Mouse (Mus musculus): ENCODE results near the gene Gm14548. TPM values are rescaled to one million over a fixed set of nuclear protein-coding genes. Genes with fewer than 3 reads are reported as not detected.
"Not testable (repeated sequence)": the region's sequence is repeated elsewhere in the genome, so short reads cannot be mapped to it uniquely, and the experiment has no call there.

The Gm14548 gene
- total RNA-seq (2021), result not detected

- intact Hi-C loops (cut with DNase I); DNase-seq (ENCODE audit: low spot score in 2 of 2): not testable (repeated sequence)
Observed at GRCm38 (mm10) chr7:3898036-3898590, at the start of gene Gm14548. Gene Gm14548, minus strand, starts transcription at chr7:3898120.

GRCm38 (mm10) chr7:3946117-3946516 lies 48.2 kb upstream of the Gm14548 start:
- DNase-seq (ENCODE audit: low spot score in 2 of 2), result no peak
- intact Hi-C loops (cut with DNase I), result no loop called here

DNA sequence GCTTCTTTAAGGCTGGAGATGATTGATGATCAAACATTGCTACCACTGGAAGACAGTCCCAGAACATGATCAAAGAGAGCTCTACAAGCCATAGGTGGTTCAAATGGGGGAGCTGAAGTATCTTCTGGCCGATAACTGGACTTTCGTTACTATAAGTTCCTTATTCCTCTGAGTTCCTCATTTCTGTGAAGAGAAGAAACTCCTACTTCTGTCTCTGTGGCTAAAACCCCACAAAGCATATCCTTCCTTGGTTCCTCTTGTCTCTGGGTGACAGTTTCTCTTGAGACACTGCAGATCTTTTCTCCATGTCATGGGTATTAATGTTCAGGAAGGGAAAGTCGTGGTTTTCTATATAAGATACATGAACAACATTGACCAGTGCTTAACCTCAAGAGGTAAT lies 43.0 kb upstream of the Gm14548 start:
- intact Hi-C loops (cut with DNase I), result no loop called here
- no peak for DNase-seq (ENCODE audit: low spot score in 2 of 2)

DNA sequence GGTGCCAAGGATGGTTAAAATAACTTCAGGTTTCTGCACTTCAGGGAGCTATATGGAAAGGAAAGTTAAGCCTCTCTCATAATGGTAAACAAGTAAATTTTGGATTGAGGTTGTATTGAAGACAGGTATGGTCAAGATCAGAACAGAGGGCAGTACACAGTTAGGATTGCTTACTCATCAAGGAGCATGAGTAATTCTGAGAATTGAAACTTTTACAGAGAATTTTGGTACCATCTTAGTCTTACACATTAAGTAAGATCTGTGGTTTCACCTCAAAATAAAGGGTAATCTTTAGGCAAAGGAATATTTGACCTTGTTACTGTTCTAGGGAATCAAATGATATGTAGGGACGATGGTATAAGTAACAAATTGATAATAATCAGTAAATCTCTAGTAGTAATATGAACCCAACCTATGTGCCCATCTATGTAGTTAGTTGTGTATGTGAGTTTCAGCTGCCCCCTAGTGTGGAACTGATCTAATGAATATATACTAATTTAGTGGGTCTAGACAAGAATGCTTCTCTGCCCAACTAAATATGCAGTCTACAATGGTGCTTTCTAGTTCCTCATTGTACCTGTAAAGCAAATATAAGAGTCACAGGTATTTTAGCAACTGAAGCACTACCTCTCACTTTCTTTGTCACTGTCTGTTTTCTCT lies 42.1 kb upstream of the Gm14548 start:
- no peak for DNase-seq (ENCODE audit: low spot score in 2 of 2)
- intact Hi-C loops (cut with DNase I), result no loop called here

GRCm38 (mm10) chr7:3935473-3935872 lies 37.6 kb upstream of the Gm14548 start:
- DNase-seq (ENCODE audit: low spot score in 2 of 2); intact Hi-C loops (cut with DNase I): not testable (repeated sequence)

DNA sequence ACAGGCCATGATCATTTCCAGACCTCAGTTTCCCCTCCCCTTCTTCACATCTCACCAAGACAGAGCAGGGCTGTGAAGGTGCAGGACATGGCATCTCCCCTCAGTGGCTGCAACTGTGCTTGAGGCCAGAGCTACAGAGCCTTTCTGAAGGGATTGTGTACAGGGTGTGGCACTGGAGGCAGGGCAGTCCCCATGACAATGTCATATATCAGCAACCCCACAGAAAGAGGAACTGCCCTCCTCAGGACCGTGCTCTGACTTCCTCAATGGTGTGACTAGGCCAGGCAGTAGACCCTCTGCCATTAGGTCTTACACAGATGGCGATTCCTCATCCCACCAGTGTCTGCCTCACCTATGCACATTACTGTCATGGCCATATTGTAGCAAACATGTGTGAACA lies 17.5 kb upstream of the Gm14548 start, which contains the start of gene Lilra6:
Gene Lilra6 (minus strand): TSS at position 117 of the 400 bp plus-strand sequence.
- intact Hi-C loops (cut with DNase I); DNase-seq (ENCODE audit: low spot score in 2 of 2): not testable (repeated sequence)

GRCm38 (mm10) chr7:3903704-3904103 lies 5.8 kb upstream of the Gm14548 start:
- DNase-seq (ENCODE audit: low spot score in 2 of 2), result no peak

GRCm38 (mm10) chr7:3875032-3875431 lies 22.9 kb downstream of the Gm14548 start:
- DNase-seq (ENCODE audit: low spot score in 2 of 2); intact Hi-C loops (cut with DNase I): not testable (repeated sequence)

More at GRCm38 (mm10) chr7:3903704-3904103, 5.8 kb upstream of the Gm14548 start:
- intact Hi-C loops (cut with DNase I), result loop anchor here (10.0 kb wide), 1 partner anchor 89 kb away; no protein-coding TSS in a partner anchor

DNA sequence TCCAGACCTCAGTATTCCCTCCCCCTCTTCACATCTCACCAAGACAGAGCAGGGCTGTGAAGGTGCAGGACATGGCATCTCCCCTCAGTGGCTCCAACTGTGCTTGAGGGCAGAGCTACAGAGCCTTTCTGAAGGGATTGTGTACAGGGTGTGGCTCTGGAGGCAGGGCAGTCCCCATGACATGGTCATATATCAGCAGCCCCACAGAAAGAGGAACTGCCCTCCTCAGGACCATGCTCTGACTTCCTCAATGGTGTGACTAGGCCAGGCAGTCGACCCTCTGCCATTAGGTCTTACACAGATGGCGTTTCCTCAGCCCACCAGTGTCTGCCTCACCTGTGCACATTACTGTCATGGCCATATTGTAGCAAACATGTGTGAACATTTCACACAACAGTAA lies 53.0 kb downstream of the Gm14548 start, which contains the start of gene Pira2:
Gene Pira2 (minus strand): TSS at position 101 of the 400 bp plus-strand sequence.
- intact Hi-C loops (cut with DNase I); DNase-seq (ENCODE audit: low spot score in 2 of 2): not testable (repeated sequence)

GRCm38 (mm10) chr7:3837854-3838253 lies 60.1 kb downstream of the Gm14548 start:
- intact Hi-C loops (cut with DNase I); DNase-seq (ENCODE audit: low spot score in 2 of 2): not testable (repeated sequence)

Other genes with a start within 250 kb of the Gm14548 start
- 1 to 10 TPM; 6.7 to 6.8 TPM for gene Leng1, start 232.3 kb downstream of the Gm14548 start, total RNA-seq (2021)
- gene Tmc4, start 220.6 kb downstream of the Gm14548 start, total RNA-seq (2021), result 10 to 100 TPM in 1 of 2 experiments, 1 to 10 TPM in 1; 2.4 to 11.0 TPM
- gene Tsen34, start 205.3 kb downstream of the Gm14548 start, total RNA-seq (2021), result 10 to 100 TPM; 77.3 to 80.0 TPM
- 100 to 1,000 TPM; 208 to 211 TPM for gene Mboat7, start 204.6 kb downstream of the Gm14548 start, total RNA-seq (2021)
- 100 to 1,000 TPM; 312 to 356 TPM for gene Rps9, start 194.1 kb downstream of the Gm14548 start, total RNA-seq (2021)
- under 1 TPM; 0.23 to 0.32 TPM for gene Pirb, start 177.7 kb downstream of the Gm14548 start, total RNA-seq (2021)
- gene Gm15448, start 72.4 kb downstream of the Gm14548 start, total RNA-seq (2021), result not detected
- not detected for gene Pira2, start 53.1 kb downstream of the Gm14548 start, total RNA-seq (2021)
- not detected for gene Lilra6, start 17.4 kb upstream of the Gm14548 start, total RNA-seq (2021)
- gene Lair1, start 165.1 kb upstream of the Gm14548 start, total RNA-seq (2021), result 1 to 10 TPM; 6.5 to 7.8 TPM
- gene Ttyh1, start 221.3 kb upstream of the Gm14548 start, total RNA-seq (2021), result 100 to 1,000 TPM; 758 to 767 TPM
- gene Leng8, start 238.9 kb upstream of the Gm14548 start, total RNA-seq (2021), result 100 to 1,000 TPM in 1 of 2 experiments, 10 to 100 TPM in 1; 95.5 to 201 TPM